Mouse (Mus musculus) liver, postnatal 0 days (tissue): Measurements from ENCODE around the gene Ache.

Experiments used
- CTCF ChIP-seq: sonication (generic); IDR thresholded peaks from 2 replicates; pipeline ENCODE4 v1.5.1; 2016; ENCODE audit warnings: antibody characterized with exemption, low read depth
- EP300 ChIP-seq: IDR thresholded peaks from 2 replicates; pipeline ENCODE4 v1.6.1; 2016; ENCODE audit warnings: antibody characterized with exemption, low read depth, mild to moderate bottlenecking

DNA sequence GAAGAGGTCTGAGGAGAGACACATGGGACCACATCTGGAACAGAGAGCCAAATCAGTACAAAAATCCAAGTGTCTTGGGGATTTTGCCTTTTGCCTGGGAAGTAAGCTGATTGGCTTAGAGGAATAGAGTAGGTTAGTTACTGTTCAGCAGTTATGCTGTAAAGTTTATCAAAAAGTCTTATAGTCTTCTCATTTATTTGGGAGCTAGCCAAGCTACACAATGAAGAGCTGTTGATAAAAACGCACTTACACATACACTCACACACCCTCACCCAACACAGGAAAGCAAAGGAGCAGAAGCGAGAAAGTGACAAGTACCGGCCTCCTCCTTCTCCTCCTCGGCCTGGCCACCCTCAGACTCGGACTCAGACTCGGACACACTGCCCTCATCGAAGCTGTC, 11.9 kb downstream of the Ache start:
- no peak for TF ChIP-seq CTCF
- no peak for TF ChIP-seq EP300
